Mouse (Mus musculus): Measurements from ENCODE around the gene Dnajb14. TPM values are rescaled to one million over a fixed set of nuclear protein-coding genes. Genes with fewer than 3 reads are reported as not detected.

Dnajb14 gene
- polyA plus RNA-seq, 1 experiment, result 2.5 TPM

DNA sequence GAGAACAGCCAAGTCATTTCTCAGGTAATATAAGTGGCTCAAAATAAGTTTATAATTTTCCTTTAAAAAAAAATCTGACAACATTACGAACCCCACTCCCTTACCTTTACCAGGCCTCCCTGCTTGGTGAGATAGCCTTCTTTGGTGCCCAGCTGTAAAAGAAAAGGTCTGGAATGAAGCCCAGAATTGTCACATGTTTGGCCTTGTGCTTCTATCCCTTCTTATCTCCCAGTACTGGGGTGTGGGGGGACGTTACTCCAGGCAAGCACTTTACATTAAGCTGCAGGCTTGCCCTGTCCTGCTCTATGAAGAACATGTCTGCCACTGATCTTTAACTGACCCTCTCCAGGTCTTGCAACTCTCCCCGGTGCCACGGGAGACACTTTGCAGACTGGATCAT lies 73.3 kb downstream of the Dnajb14 start:
- Histone ChIP-seq H3K4me2 (ENCODE audit: low read depth) (no peak overlapping the region), H3K79me2 (ENCODE audit: control insufficient read depth, insufficient read depth) (no peaks in the 10 kb centered on the region), H3K4me3 (no peak overlapping the region), H3ac (ENCODE audit: control insufficient read depth, insufficient read length) (no peak overlapping the region), H3K27me3 (ENCODE audit: control insufficient read depth, insufficient read depth, insufficient read length) (no peaks in the 10 kb centered on the region), H3K36me3 (ENCODE audit: control insufficient read depth, insufficient read depth) (no peaks in the 10 kb centered on the region)
- TF ChIP-seq REST (IDR thresholded peaks at IDR 0.05; ENCODE audit: insufficient read depth, insufficient read length) (no peak), USF1 (IDR thresholded peaks at IDR 0.05; ENCODE audit: low read depth) (no peak), TCF3 (IDR thresholded peaks at IDR 0.05; ENCODE audit: insufficient read length, low read depth) (no peak), POLR2AphosphoS2 (IDR thresholded peaks at IDR 0.05; ENCODE audit: insufficient read length, low read depth) (no peak), POLR2A (IDR thresholded peaks at IDR 0.05; ENCODE audit: insufficient read length, low read depth) (no peak), MYOD1 (IDR thresholded peaks at IDR 0.05; ENCODE audit: control insufficient read depth in 1 of 3, insufficient read length in 2 of 3, low read depth in 2 of 3) (no peak), MYOG (IDR thresholded peaks at IDR 0.05; ENCODE audit: control insufficient read depth in 1 of 3, insufficient read depth in 1 of 3, insufficient read length in 2 of 3, low read depth in 2 of 3) (no peak), TCF12 (IDR thresholded peaks at IDR 0.05; ENCODE audit: insufficient read depth, poor library complexity, severe bottlenecking) (no peak), MAX (IDR thresholded peaks at IDR 0.05; ENCODE audit: low read depth) (no peak), E2F4 (IDR thresholded peaks at IDR 0.05; ENCODE audit: insufficient read depth) (no peak), CEBPB (IDR thresholded peaks at IDR 0.05; ENCODE audit: insufficient read depth, poor library complexity, severe bottlenecking) (no peak), SRF (IDR thresholded peaks at IDR 0.05; ENCODE audit: control insufficient read depth, insufficient read length, low read depth) (no peak)

DNA sequence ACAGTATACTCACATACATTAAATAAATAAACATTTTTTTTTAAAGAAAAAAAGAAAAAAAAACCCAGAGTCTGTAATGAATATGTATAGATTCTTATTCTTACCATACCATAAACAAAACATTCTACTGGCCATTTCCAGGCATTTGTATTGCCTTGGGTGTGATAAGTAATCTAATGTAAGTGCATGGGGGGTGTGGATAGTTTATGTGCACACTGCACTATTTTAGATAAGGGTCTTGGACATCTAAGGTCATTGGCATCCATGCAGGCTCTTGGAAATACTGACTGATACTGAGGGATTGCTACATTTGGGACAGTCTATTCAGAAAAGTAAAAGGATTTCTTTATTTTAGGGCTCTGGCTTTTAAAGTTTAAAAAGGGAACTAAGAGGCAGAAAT lies 74.1 kb downstream of the Dnajb14 start:
- TF ChIP-seq CEBPB (IDR thresholded peaks at IDR 0.05; ENCODE audit: insufficient read depth, poor library complexity, severe bottlenecking), result no peak
- no peak for TF ChIP-seq TCF3 (IDR thresholded peaks at IDR 0.05; ENCODE audit: insufficient read length, low read depth)
- no peak for TF ChIP-seq MYOD1 (IDR thresholded peaks at IDR 0.05; ENCODE audit: control insufficient read depth in 1 of 3, insufficient read length in 2 of 3, low read depth in 2 of 3)
- no peak for TF ChIP-seq SRF (IDR thresholded peaks at IDR 0.05; ENCODE audit: control insufficient read depth, insufficient read length, low read depth)
- TF ChIP-seq REST (IDR thresholded peaks at IDR 0.05; ENCODE audit: insufficient read depth, insufficient read length), result no peak
- no peak for TF ChIP-seq TCF12 (IDR thresholded peaks at IDR 0.05; ENCODE audit: insufficient read depth, poor library complexity, severe bottlenecking)
- TF ChIP-seq E2F4 (IDR thresholded peaks at IDR 0.05; ENCODE audit: insufficient read depth), result no peak
- no peak for TF ChIP-seq POLR2AphosphoS2 (IDR thresholded peaks at IDR 0.05; ENCODE audit: insufficient read length, low read depth)
- TF ChIP-seq MYOG (IDR thresholded peaks at IDR 0.05; ENCODE audit: control insufficient read depth in 1 of 3, insufficient read depth in 1 of 3, insufficient read length in 2 of 3, low read depth in 2 of 3), result no peak
- TF ChIP-seq USF1 (IDR thresholded peaks at IDR 0.05; ENCODE audit: low read depth), result no peak
- TF ChIP-seq POLR2A (IDR thresholded peaks at IDR 0.05; ENCODE audit: insufficient read length, low read depth), result no peak
- TF ChIP-seq MAX (IDR thresholded peaks at IDR 0.05; ENCODE audit: low read depth), result no peak
- no peaks in the 10 kb centered on the region for H3K36me3 ChIP-seq (ENCODE audit: control insufficient read depth, insufficient read depth)

DNA sequence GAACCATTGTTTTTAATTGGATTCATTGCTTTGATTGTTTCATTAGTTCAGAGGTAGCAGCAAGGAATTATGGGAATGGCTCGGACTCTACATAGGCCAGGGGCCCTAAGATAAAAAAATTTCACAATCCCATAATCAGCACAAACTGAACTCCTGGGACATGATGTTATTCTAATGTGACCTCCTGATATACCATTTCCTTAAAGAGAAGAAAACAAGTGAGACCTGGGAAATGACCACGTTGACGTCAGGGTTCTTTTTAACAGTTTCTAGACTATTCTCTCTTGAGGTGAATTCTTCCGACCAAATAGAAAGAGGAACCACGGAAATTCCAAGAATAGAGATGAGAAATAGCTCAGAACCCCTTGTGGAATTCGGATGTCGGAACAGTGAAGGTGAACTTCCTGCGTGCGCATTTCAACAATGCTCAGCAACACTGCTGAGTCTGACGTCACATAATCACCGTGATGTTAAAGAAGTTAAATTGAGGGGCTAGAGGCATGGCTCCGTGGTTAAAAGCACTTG lies 74.7 kb downstream of the Dnajb14 start:
- Histone ChIP-seq H3K36me3 (ENCODE audit: control insufficient read depth, insufficient read depth) (no peaks in the 10 kb centered on the region), H3K27me3 (ENCODE audit: control insufficient read depth, insufficient read depth, insufficient read length) (no peaks in the 10 kb centered on the region), H3ac (ENCODE audit: control insufficient read depth, insufficient read length) (no peak overlapping the region), H3K4me2 (ENCODE audit: low read depth) (no peak overlapping the region), H3K79me2 (ENCODE audit: control insufficient read depth, insufficient read depth) (no peaks in the 10 kb centered on the region), H3K4me3 (no peak overlapping the region)
- TF ChIP-seq POLR2AphosphoS2 (IDR thresholded peaks at IDR 0.05; ENCODE audit: insufficient read length, low read depth) (no peak), E2F4 (IDR thresholded peaks at IDR 0.05; ENCODE audit: insufficient read depth) (no peak)

More for the DNA sequence above, 74.1 kb downstream of the Dnajb14 start:
- Histone ChIP-seq H3K4me2 (ENCODE audit: low read depth) (no peak overlapping the region), H3K27me3 (ENCODE audit: control insufficient read depth, insufficient read depth, insufficient read length) (no peaks in the 10 kb centered on the region), H3ac (ENCODE audit: control insufficient read depth, insufficient read length) (no peak overlapping the region), H3K79me2 (ENCODE audit: control insufficient read depth, insufficient read depth) (no peaks in the 10 kb centered on the region), H3K4me3 (no peak overlapping the region)

DNA sequence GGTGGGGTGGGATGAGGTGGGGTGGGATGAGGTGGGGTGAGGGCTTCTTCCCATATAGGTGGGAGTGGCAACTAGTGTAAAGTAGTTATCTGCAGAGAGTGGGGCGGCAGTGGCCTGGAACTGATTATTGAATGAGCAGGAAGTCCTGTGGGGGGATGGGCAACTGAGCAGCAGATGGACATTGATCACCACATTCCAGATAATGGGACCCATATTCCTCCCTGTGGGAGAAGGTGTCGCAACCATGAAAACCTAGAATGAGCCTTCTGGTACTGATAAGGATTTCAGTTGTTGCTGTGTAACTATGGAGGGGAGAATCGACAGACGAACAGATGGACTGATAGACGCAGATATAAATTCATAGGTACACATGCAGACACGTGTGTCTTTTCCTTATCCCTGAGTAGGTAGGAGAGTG lies 76.3 kb downstream of the Dnajb14 start:
- H3K4me3 ChIP-seq, result no peak overlapping the region
- no peaks in the 10 kb centered on the region for H3K36me3 ChIP-seq (ENCODE audit: control insufficient read depth, insufficient read depth)
- no peak overlapping the region for H3K4me2 ChIP-seq (ENCODE audit: low read depth)
- no peak overlapping the region for H3ac ChIP-seq (ENCODE audit: control insufficient read depth, insufficient read length)
- H3K27me3 ChIP-seq (ENCODE audit: control insufficient read depth, insufficient read depth, insufficient read length), result no peaks in the 10 kb centered on the region
- no peak for TF ChIP-seq CEBPB (IDR thresholded peaks at IDR 0.05; ENCODE audit: insufficient read depth, poor library complexity, severe bottlenecking)
- TF ChIP-seq SRF (IDR thresholded peaks at IDR 0.05; ENCODE audit: control insufficient read depth, insufficient read length, low read depth), result no peak
- TF ChIP-seq REST (IDR thresholded peaks at IDR 0.05; ENCODE audit: insufficient read depth, insufficient read length), result no peak
- no peak for TF ChIP-seq TCF3 (IDR thresholded peaks at IDR 0.05; ENCODE audit: insufficient read length, low read depth)
- no peak for TF ChIP-seq MAX (IDR thresholded peaks at IDR 0.05; ENCODE audit: low read depth)
- no peak for TF ChIP-seq MYOG (IDR thresholded peaks at IDR 0.05; ENCODE audit: control insufficient read depth in 1 of 3, insufficient read depth in 1 of 3, insufficient read length in 2 of 3, low read depth in 2 of 3)
- TF ChIP-seq USF1 (IDR thresholded peaks at IDR 0.05; ENCODE audit: low read depth), result no peak
- TF ChIP-seq MYOD1 (IDR thresholded peaks at IDR 0.05; ENCODE audit: control insufficient read depth in 1 of 3, insufficient read length in 2 of 3, low read depth in 2 of 3), result no peak
- no peak for TF ChIP-seq TCF12 (IDR thresholded peaks at IDR 0.05; ENCODE audit: insufficient read depth, poor library complexity, severe bottlenecking)
- TF ChIP-seq POLR2AphosphoS2 (IDR thresholded peaks at IDR 0.05; ENCODE audit: insufficient read length, low read depth), result no peak
- TF ChIP-seq POLR2A (IDR thresholded peaks at IDR 0.05; ENCODE audit: insufficient read length, low read depth), result no peak
- TF ChIP-seq E2F4 (IDR thresholded peaks at IDR 0.05; ENCODE audit: insufficient read depth), result no peak
- no peaks in the 10 kb centered on the region for H3K79me2 ChIP-seq (ENCODE audit: control insufficient read depth, insufficient read depth)

DNA sequence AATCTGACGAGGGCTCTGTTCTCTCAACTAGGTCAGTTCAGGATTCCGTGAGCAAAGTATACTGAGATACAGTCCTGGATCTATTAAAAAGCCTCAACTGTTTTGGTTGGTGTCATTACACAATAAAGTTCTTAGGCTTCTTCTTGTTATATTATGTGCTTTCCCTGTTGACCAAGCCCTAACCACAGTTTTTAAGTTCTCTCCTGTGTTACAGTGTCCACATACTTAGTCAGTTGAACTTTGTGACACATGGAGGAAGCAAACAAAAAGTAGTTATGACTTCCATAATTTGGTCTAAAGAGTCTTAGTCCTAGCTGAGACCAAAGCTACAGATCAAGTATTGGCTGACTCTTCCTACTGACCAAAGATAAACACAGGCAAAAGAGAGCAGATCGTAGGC lies 79.4 kb downstream of the Dnajb14 start:
- Histone ChIP-seq H3ac (ENCODE audit: control insufficient read depth, insufficient read length) (no peak overlapping the region), H3K36me3 (ENCODE audit: control insufficient read depth, insufficient read depth) (no peaks in the 10 kb centered on the region), H3K4me3 (no peak overlapping the region), H3K79me2 (ENCODE audit: control insufficient read depth, insufficient read depth) (no peaks in the 10 kb centered on the region), H3K4me2 (ENCODE audit: low read depth) (no peak overlapping the region), H3K27me3 (ENCODE audit: control insufficient read depth, insufficient read depth, insufficient read length) (no peaks in the 10 kb centered on the region)
- TF ChIP-seq MAX (IDR thresholded peaks at IDR 0.05; ENCODE audit: low read depth) (no peak), TCF12 (IDR thresholded peaks at IDR 0.05; ENCODE audit: insufficient read depth, poor library complexity, severe bottlenecking) (no peak), MYOD1 (IDR thresholded peaks at IDR 0.05; ENCODE audit: control insufficient read depth in 1 of 3, insufficient read length in 2 of 3, low read depth in 2 of 3) (no peak), CEBPB (IDR thresholded peaks at IDR 0.05; ENCODE audit: insufficient read depth, poor library complexity, severe bottlenecking) (no peak), POLR2A (IDR thresholded peaks at IDR 0.05; ENCODE audit: insufficient read length, low read depth) (no peak), USF1 (IDR thresholded peaks at IDR 0.05; ENCODE audit: low read depth) (no peak), SRF (IDR thresholded peaks at IDR 0.05; ENCODE audit: control insufficient read depth, insufficient read length, low read depth) (no peak), REST (IDR thresholded peaks at IDR 0.05; ENCODE audit: insufficient read depth, insufficient read length) (no peak), MYOG (IDR thresholded peaks at IDR 0.05; ENCODE audit: control insufficient read depth in 1 of 3, insufficient read depth in 1 of 3, insufficient read length in 2 of 3, low read depth in 2 of 3) (no peak), TCF3 (IDR thresholded peaks at IDR 0.05; ENCODE audit: insufficient read length, low read depth) (no peak), POLR2AphosphoS2 (IDR thresholded peaks at IDR 0.05; ENCODE audit: insufficient read length, low read depth) (no peak), E2F4 (IDR thresholded peaks at IDR 0.05; ENCODE audit: insufficient read depth) (no peak)

All from myocyte (in vitro differentiated cells).